Mouse (Mus musculus): ENCODE measurements around the gene Ank3. TPM values are rescaled to one million over a fixed set of nuclear protein-coding genes. Genes with fewer than 3 reads are reported as not detected.

Ank3 gene
- polyA plus RNA-seq, 1 experiment from 2014 or later: 47.6 TPM

DNA sequence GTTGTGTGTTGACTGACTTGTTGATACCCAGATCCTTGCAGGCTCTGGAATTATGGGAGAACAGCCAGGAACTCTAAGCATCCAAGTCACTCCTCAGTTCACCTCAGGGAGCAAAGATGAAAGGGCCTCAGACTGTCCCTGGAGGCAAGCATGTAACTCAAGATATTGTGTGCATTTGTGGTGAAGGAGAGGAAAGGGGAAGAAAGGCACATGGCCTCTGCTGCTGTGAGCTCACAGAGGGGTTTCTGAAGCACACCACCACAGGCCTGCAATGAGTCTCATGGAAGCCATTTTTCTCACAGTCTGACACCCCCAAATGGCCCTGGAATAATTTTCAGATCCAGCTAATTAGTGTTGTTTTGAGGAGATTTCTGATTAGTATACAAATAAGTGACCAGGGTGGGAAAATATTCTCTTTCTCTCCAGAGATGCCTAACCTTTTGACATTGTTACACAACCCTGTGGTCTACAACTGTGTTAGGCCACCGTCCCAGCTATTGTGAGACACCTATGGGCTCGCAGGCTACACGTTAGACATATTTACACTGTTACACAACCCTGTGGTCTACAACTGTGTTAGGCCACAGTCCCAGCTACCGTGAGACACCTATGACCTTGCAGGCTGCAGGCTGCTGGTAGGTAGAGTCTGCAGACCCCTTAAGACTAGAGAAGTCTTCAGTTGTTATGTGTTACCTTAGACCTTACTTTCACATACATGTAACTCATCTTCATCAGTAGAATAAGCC is 485.5 kb downstream of the Ank3 start:
- no peak for ATAC-seq (ENCODE audit: low FRiP score, low TSS enrichment)
- Histone ChIP-seq H3K36me3 (ENCODE audit: insufficient read depth, low read length) (peaks cover 23% of the 10 kb centered on the region), H3K4me1 (ENCODE audit: insufficient read depth, low read length) (no peaks in the 10 kb centered on the region), H3K27me3 (ENCODE audit: insufficient read depth, low read length) (no peaks in the 10 kb centered on the region), H3K4me2 (replicated peaks; ENCODE audit: low read depth, low read length) (no peak overlapping the region), H3K27ac (ENCODE audit: low read length) (no peak overlapping the region), H3K9ac (replicated peaks; ENCODE audit: low read length) (no peak overlapping the region), H3K4me3 (ENCODE audit: low read length) (no peak overlapping the region), H3K9me3 (ENCODE audit: low read length) (peaks cover 3% of the 10 kb centered on the region; the same call in 1 of the 2 replicates)
- 90% methylated on average over 4 of the region's 4 CpGs for WGBS

DNA sequence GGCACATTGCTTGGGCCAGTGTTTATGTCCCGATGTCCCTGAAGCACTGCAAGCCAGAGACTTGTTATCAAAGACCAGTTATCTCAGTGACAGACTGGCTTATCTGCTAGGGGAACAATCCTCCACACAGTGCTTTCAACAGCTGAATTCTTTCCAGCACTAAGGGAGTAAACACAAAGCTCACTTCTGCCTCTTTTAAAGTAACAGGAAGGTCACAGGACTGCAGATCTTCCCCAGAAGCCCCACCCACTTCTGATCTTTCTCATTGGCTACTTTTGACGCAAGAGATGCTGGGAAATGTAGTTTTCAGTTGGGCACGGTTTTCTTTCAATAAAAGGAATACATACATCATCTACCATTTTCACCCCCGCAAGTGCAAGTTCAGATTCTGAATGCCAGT is 489.8 kb downstream of the Ank3 start:
- Histone ChIP-seq H3K4me1 (ENCODE audit: insufficient read depth, low read length) (no peaks in the 10 kb centered on the region), H3K27me3 (ENCODE audit: insufficient read depth, low read length) (no peaks in the 10 kb centered on the region), H3K27ac (ENCODE audit: low read length) (0 out of 2 replicates have a peak overlapping the region, but pooled peaks have one; percentile 14), H3K4me2 (replicated peaks; ENCODE audit: low read depth, low read length) (no peak overlapping the region), H3K9me3 (ENCODE audit: low read length) (no peaks in the 10 kb centered on the region), H3K9ac (replicated peaks; ENCODE audit: low read length) (no peak overlapping the region), H3K4me3 (ENCODE audit: low read length) (no peak overlapping the region), H3K36me3 (ENCODE audit: insufficient read depth, low read length) (peaks cover 12% of the 10 kb centered on the region)
- peak; percentile 80 for ATAC-seq (ENCODE audit: low FRiP score, low TSS enrichment)
- 28% methylated on average over 4 of the region's 4 CpGs for WGBS

DNA sequence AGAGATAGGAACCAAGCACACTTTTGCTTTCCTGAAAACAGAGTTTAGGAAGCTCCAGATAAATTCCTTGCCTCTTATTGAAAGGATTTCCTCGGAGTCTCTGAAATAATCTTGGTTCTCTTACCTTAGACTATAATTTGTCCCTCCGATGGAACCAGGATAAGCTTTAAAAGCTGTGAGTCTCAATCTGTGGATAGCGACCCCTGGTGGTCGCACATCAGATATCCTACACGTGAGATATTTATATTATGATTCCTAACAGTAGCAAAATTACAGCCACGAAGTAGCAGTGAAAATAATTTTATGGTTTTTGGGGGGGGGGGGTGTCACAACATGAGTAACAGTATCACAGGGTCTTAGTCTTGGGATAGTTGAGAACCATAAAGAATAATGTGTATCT is 491.2 kb downstream of the Ank3 start:
- Histone ChIP-seq H3K36me3 (ENCODE audit: insufficient read depth, low read length) (peaks cover 13% of the 10 kb centered on the region; the same call in 1 of the 2 replicates), H3K4me3 (ENCODE audit: low read length) (no peak overlapping the region), H3K27me3 (ENCODE audit: insufficient read depth, low read length) (no peaks in the 10 kb centered on the region), H3K4me2 (replicated peaks; ENCODE audit: low read depth, low read length) (no peak overlapping the region), H3K9ac (replicated peaks; ENCODE audit: low read length) (no peak overlapping the region), H3K4me1 (ENCODE audit: insufficient read depth, low read length) (no peaks in the 10 kb centered on the region), H3K27ac (ENCODE audit: low read length) (no peak overlapping the region), H3K9me3 (ENCODE audit: low read length) (no peaks in the 10 kb centered on the region)
- 20% methylated on average over 6 of the region's 6 CpGs for WGBS
- no peak for ATAC-seq (ENCODE audit: low FRiP score, low TSS enrichment)

GRCm38 (mm10) chr10:69890389-69890985 is 491.9 kb downstream of the Ank3 start:
- H3K4me3 ChIP-seq (ENCODE audit: low read length): no peak overlapping the region
- H3K36me3 ChIP-seq (ENCODE audit: insufficient read depth, low read length): peaks cover 6% of the 10 kb centered on the region; the same call in 1 of the 2 replicates
- H3K27ac ChIP-seq (ENCODE audit: low read length): no peak overlapping the region
- no peak overlapping the region for H3K9ac ChIP-seq (replicated peaks; ENCODE audit: low read length)
- H3K27me3 ChIP-seq (ENCODE audit: insufficient read depth, low read length): no peaks in the 10 kb centered on the region
- H3K4me1 ChIP-seq (ENCODE audit: insufficient read depth, low read length): no peaks in the 10 kb centered on the region
- H3K9me3 ChIP-seq (ENCODE audit: low read length): no peaks in the 10 kb centered on the region
- 85% methylated on average over 11 of the region's 11 CpGs for WGBS
- ATAC-seq (ENCODE audit: low FRiP score, low TSS enrichment): no peak
- H3K4me2 ChIP-seq (replicated peaks; ENCODE audit: low read depth, low read length): no peak overlapping the region

DNA sequence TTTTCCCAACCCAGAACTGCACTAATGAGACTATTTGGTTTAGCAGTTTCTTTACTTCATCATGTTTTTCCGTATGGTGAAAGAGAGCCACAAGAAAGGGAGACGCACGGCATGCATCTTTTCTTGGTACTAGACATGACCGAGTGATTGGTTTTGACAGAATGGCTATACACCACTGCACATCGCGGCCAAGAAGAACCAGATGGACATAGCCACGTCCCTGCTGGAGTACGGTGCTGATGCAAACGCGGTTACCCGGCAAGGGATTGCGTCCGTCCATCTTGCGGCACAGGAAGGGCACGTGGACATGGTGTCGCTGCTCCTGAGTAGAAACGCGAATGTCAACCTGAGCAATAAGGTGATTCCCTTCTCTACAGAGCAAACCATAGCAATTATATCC is 493.6 kb downstream of the Ank3 start:
- Histone ChIP-seq H3K36me3 (ENCODE audit: insufficient read depth, low read length) (peaks cover 3% of the 10 kb centered on the region; the same call in 1 of the 2 replicates), H3K4me3 (ENCODE audit: low read length) (no peak overlapping the region), H3K9ac (replicated peaks; ENCODE audit: low read length) (no peak overlapping the region), H3K27ac (ENCODE audit: low read length) (no peak overlapping the region), H3K4me1 (ENCODE audit: insufficient read depth, low read length) (no peaks in the 10 kb centered on the region), H3K9me3 (ENCODE audit: low read length) (no peaks in the 10 kb centered on the region), H3K4me2 (replicated peaks; ENCODE audit: low read depth, low read length) (no peak overlapping the region), H3K27me3 (ENCODE audit: insufficient read depth, low read length) (no peaks in the 10 kb centered on the region)
- WGBS: 94% methylated on average over 18 of the region's 18 CpGs
- ATAC-seq (ENCODE audit: low FRiP score, low TSS enrichment): no peak

- no peaks in the 10 kb centered on the region for H3K4me1 ChIP-seq (ENCODE audit: insufficient read depth, low read length)
- no peak for ATAC-seq (ENCODE audit: low FRiP score, low TSS enrichment)
- no peaks in the 10 kb centered on the region for H3K9me3 ChIP-seq (ENCODE audit: low read length)
- no peak overlapping the region for H3K9ac ChIP-seq (replicated peaks; ENCODE audit: low read length)
- no peak overlapping the region for H3K4me3 ChIP-seq (ENCODE audit: low read length)
- H3K36me3 ChIP-seq (ENCODE audit: insufficient read depth, low read length): peaks cover 7% of the 10 kb centered on the region
- no peaks in the 10 kb centered on the region for H3K27me3 ChIP-seq (ENCODE audit: insufficient read depth, low read length)
- H3K4me2 ChIP-seq (replicated peaks; ENCODE audit: low read depth, low read length): no peak overlapping the region
- 80% methylated on average over 9 of the region's 9 CpGs for WGBS
- no peak overlapping the region for H3K27ac ChIP-seq (ENCODE audit: low read length)
These were observed 497.0 kb downstream of the Ank3 start for GRCm38 (mm10) chr10:69895606-69896005.

GRCm38 (mm10) chr10:69897927-69898326 is 499.4 kb downstream of the Ank3 start:
- Histone ChIP-seq H3K9ac (replicated peaks; ENCODE audit: low read length) (no peak overlapping the region), H3K27me3 (ENCODE audit: insufficient read depth, low read length) (no peaks in the 10 kb centered on the region), H3K9me3 (ENCODE audit: low read length) (no peaks in the 10 kb centered on the region), H3K27ac (ENCODE audit: low read length) (no peak overlapping the region), H3K4me2 (replicated peaks; ENCODE audit: low read depth, low read length) (no peak overlapping the region), H3K4me3 (ENCODE audit: low read length) (no peak overlapping the region), H3K36me3 (ENCODE audit: insufficient read depth, low read length) (peaks cover 7% of the 10 kb centered on the region), H3K4me1 (ENCODE audit: insufficient read depth, low read length) (no peaks in the 10 kb centered on the region)
- 86% methylated on average over 5 of the region's 5 CpGs for WGBS
- no peak for ATAC-seq (ENCODE audit: low FRiP score, low TSS enrichment)

DNA sequence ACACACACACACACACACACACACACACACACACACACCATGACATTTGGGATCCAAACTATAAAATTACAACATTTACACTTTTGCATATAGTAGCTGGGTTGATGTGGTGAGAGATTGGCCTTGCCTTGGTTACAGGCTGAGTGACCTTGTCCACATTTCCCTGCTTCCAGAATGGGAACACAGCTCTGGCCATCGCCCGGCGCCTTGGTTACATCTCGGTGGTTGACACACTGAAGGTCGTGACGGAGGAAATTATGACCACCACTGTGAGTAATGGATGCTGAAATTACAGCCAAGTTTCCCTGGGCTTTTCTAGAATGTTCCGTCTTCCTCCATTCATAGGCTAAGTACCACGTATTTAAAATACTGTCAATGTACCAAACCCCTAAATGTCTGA is 500.2 kb downstream of the Ank3 start:
- H3K4me2 ChIP-seq (replicated peaks; ENCODE audit: low read depth, low read length): no peak overlapping the region
- 96% methylated on average over 8 of the region's 8 CpGs for WGBS
- H3K4me3 ChIP-seq (ENCODE audit: low read length): no peak overlapping the region
- H3K27me3 ChIP-seq (ENCODE audit: insufficient read depth, low read length): no peaks in the 10 kb centered on the region
- H3K36me3 ChIP-seq (ENCODE audit: insufficient read depth, low read length): peaks cover 7% of the 10 kb centered on the region
- H3K9me3 ChIP-seq (ENCODE audit: low read length): no peaks in the 10 kb centered on the region
- ATAC-seq (ENCODE audit: low FRiP score, low TSS enrichment): no peak
- H3K9ac ChIP-seq (replicated peaks; ENCODE audit: low read length): no peak overlapping the region
- no peaks in the 10 kb centered on the region for H3K4me1 ChIP-seq (ENCODE audit: insufficient read depth, low read length)
- H3K27ac ChIP-seq (ENCODE audit: low read length): no peak overlapping the region

DNA sequence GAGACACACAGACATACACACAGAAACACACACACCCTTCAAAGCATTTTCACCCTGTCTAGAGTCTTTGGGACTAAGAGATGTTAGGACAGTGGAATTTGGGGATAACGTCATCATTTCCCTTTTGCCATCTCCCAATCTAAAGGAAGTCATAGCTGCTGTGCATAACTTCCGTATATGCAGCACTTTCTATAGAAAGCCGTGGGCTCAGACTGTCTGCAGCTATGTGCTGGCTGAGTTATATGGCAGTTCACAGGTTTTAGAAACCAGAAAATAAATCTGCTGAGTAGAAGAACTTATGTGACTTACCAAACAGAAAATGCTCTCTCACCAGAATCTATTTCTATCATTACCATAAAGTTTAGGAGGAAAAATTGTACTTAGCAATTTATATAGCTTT is 501.2 kb downstream of the Ank3 start:
- Histone ChIP-seq H3K4me3 (ENCODE audit: low read length) (no peak overlapping the region), H3K27ac (ENCODE audit: low read length) (no peak overlapping the region), H3K27me3 (ENCODE audit: insufficient read depth, low read length) (no peaks in the 10 kb centered on the region), H3K4me1 (ENCODE audit: insufficient read depth, low read length) (no peaks in the 10 kb centered on the region), H3K36me3 (ENCODE audit: insufficient read depth, low read length) (peaks cover 5% of the 10 kb centered on the region), H3K9ac (replicated peaks; ENCODE audit: low read length) (no peak overlapping the region), H3K9me3 (ENCODE audit: low read length) (no peaks in the 10 kb centered on the region), H3K4me2 (replicated peaks; ENCODE audit: low read depth, low read length) (no peak overlapping the region)
- 70% methylated on average over 3 of the region's 3 CpGs for WGBS
- no peak for ATAC-seq (ENCODE audit: low FRiP score, low TSS enrichment)

DNA sequence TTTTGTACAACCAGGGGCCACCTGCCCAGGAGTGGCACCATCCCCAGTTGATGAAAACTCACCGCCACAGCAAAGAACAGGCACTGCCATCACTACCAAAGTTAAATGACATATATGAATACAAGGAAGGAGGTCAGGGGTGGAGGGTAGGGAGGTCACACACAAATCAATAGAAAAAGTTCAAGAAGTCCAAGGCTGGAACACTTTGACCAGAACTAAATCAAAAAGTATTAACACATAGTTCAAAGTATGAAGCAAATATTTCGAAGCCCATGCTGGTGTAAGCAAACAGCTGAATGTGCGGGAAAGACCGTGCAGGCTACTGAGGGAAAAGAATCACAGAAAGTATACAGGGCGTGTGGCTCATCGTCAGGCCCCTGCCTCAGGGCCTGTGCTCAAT is 503.5 kb downstream of the Ank3 start:
- no peak overlapping the region for H3K27ac ChIP-seq (ENCODE audit: low read length)
- WGBS: 80% methylated on average over 6 of the region's 6 CpGs
- no peak overlapping the region for H3K9ac ChIP-seq (replicated peaks; ENCODE audit: low read length)
- no peaks in the 10 kb centered on the region for H3K27me3 ChIP-seq (ENCODE audit: insufficient read depth, low read length)
- no peaks in the 10 kb centered on the region for H3K9me3 ChIP-seq (ENCODE audit: low read length)
- ATAC-seq (ENCODE audit: low FRiP score, low TSS enrichment): no peak
- no peak overlapping the region for H3K4me2 ChIP-seq (replicated peaks; ENCODE audit: low read depth, low read length)
- no peak overlapping the region for H3K4me3 ChIP-seq (ENCODE audit: low read length)
- H3K36me3 ChIP-seq (ENCODE audit: insufficient read depth, low read length): peaks cover 5% of the 10 kb centered on the region
- no peaks in the 10 kb centered on the region for H3K4me1 ChIP-seq (ENCODE audit: insufficient read depth, low read length)
